Mouse (Mus musculus) heart, adult 8-10 months (tissue): ENCODE results near the gene A730046J19Rik. TPM values are rescaled to one million over a fixed set of nuclear protein-coding genes. Genes with fewer than 3 reads are reported as not detected.

ENCODE experiments used
- DNase-seq: peaks from one replicate; pipeline ENCODE4 v3.0.0; 2022; ENCODE audit warnings: low spot score
- total RNA-seq, 4 experiments: library from RNA; stranded (reverse); gene quantifications; 2 replicates each; pipeline ENCODE4 v1.2.4; 2022

The A730046J19Rik gene
- total RNA-seq = under 1 TPM; 0.08 to 0.55 (median 0.28) TPM

- DNase-seq = no peak
Measured at GRCm38 (mm10) chrX:144153523-144153922, at the start of gene A730046J19Rik. TSS of gene A730046J19Rik (plus strand) at chrX:144153695.

GRCm38 (mm10) chrX:144104619-144105416 is 48.7 kb upstream of the A730046J19Rik start:
- no peak for DNase-seq

GRCm38 (mm10) chrX:144136281-144136680 is 17.2 kb upstream of the A730046J19Rik start:
- no peak for DNase-seq

- DNase-seq = no peak
Measured at GRCm38 (mm10) chrX:144149987-144150386, 3.5 kb upstream of the A730046J19Rik start.

GRCm38 (mm10) chrX:144154111-144154510 is 616 bp downstream of the A730046J19Rik start:
- DNase-seq = no peak

- DNase-seq = no peak
Measured at GRCm38 (mm10) chrX:144162936-144163335, 9.4 kb downstream of the A730046J19Rik start.

Other genes with a start within 250 kb of the A730046J19Rik start
- gene Dcx, start 220.4 kb upstream of the A730046J19Rik start, total RNA-seq = not detected
- 1 to 10 TPM; 4.0 to 6.6 (median 5.8) TPM for gene Alg13, start 164.1 kb downstream of the A730046J19Rik start, total RNA-seq